Mouse (Mus musculus): ENCODE measurements at regions not wholly inside any gene's neighbourhood (a gene's known extent, or its start where the extent isn't known, plus 50 kb on each side); places are given as distances from the start of the nearest gene placed in this dataset.
A peak's percentile ranks its signal among the peaks of the same experiment; 100 is the strongest.

GRCm38 (mm10) chr13:107540784-107541634 lies 503.2 kb upstream of the Smim15 start:
- no peak for DNase-seq (ENCODE audit: extremely low read depth, low read depth)

DNA sequence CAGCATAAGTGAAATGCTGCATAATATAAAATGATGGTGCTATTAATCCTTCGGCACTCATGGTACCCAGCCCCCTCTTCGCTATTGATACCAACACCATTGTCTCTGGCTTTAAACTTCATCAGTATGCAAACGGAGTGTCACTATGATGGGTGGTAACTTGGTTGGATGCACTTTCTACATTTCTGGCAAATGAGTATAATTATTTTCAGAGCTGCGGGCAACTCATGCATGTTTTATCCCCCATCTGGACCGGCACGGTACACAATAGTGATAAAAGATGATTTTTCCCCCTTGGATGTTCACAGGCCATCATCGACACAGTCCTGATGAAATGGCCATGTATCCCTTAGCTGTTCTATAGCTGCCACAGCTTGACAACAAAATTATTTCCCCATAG lies 503.9 kb upstream of the Smim15 start:
- DNase-seq (ENCODE audit: extremely low read depth, low read depth), result no peak

DNA sequence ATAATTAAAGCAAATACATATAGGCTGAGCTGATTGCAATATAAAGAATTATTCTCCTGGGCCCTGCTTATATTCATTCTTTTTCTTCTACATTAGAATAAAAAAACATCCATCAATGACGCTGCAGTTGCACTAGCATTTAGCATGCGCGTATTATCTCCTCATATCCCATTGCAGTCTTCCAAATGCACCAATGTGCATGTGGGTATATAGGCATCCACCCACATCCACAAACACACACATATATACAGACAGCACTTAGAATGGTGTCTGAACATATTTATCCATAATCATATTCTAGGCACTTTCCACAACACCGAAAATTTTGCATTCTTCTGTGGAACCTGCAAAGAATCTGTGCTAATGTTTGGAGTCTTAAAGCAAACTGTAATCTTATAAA lies 504.4 kb upstream of the Smim15 start:
- DNase-seq (ENCODE audit: extremely low read depth, low read depth), result no peak

GRCm38 (mm10) chr13:107539326-107539725 lies 504.9 kb upstream of the Smim15 start:
- no peak for DNase-seq (ENCODE audit: extremely low read depth, low read depth)

- no peak for DNase-seq (ENCODE audit: extremely low read depth, low read depth)
Observed at GRCm38 (mm10) chr13:107535213-107535612, 509.0 kb upstream of the Smim15 start.

DNA sequence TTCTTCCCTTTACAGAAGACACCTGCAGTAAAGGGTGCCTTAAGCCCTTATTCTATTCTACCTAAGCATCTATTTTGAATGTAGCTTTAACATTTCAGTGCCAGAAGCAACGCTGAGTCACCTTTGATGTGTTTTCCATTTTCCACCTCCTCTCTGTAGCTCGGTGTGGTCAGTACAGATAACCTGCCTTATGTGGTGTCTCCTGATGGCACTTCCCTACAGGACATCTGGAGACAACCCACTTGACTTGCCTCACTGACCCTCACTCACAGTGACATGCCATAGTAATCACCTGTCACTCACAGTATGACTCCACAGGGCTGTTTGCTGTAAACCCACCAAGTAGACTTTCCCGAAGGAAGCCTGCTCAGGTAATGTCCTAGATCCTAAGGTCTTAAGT lies 510.9 kb upstream of the Smim15 start:
- no peak for DNase-seq (ENCODE audit: extremely low read depth, low read depth)

GRCm38 (mm10) chr13:107531528-107531927 lies 509.6 kb upstream of the Kif2a start:
- DNase-seq (ENCODE audit: extremely low read depth, low read depth), result no peak

- no peak for DNase-seq (ENCODE audit: extremely low read depth, low read depth)
Observed at GRCm38 (mm10) chr13:107531026-107531425, 509.1 kb upstream of the Kif2a start.

DNA sequence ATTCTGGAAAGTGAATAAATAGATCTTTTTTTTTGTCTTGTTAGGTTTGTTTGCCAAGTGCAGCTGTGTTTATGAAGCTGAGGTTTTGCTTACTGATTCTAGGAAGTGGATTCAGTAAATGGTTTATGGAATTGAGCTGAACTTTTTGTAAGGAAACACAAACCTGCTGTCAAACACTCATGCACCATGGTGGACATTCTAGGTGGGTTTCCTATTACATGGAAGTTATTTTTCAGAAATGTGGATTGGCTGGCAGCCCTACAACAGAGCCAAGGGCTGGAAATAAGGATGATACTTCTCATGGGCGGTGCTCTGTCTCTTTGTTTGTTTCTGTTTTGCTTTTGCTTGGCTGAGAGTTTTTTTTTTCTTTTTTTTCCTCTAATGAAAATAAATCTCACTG lies 508.5 kb upstream of the Kif2a start:
- DNase-seq (ENCODE audit: extremely low read depth, low read depth), result no peak

GRCm38 (mm10) chr13:107528724-107529456 lies 507.0 kb upstream of the Kif2a start:
- DNase-seq (ENCODE audit: extremely low read depth, low read depth), result no peak

DNA sequence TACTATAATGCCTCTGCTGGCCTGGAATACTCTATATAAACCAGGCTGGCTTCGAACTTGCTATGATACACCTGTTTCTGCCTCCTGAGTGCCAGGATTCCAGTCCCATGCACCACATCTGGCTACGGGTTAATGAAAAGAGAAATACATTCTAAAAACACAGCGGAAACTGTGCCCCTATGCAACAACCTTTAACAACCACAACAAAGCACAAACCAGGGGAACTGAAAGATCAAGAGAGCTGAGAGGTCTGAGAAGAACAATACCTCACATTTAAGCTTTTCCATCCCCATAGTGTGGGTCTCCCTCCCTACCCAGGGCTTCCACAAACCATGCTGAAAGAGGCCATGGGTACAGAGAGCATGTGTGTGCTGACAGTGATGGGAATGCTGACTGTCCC lies 501.0 kb upstream of the Kif2a start:
- DNase-seq (ENCODE audit: extremely low read depth, low read depth), result no peak

GRCm38 (mm10) chr13:107514236-107514635 lies 492.3 kb upstream of the Kif2a start:
- no peak for DNase-seq (ENCODE audit: extremely low read depth, low read depth)

GRCm38 (mm10) chr13:107513274-107514146 lies 491.6 kb upstream of the Kif2a start:
- DNase-seq (ENCODE audit: extremely low read depth, low read depth), result no peak

DNA sequence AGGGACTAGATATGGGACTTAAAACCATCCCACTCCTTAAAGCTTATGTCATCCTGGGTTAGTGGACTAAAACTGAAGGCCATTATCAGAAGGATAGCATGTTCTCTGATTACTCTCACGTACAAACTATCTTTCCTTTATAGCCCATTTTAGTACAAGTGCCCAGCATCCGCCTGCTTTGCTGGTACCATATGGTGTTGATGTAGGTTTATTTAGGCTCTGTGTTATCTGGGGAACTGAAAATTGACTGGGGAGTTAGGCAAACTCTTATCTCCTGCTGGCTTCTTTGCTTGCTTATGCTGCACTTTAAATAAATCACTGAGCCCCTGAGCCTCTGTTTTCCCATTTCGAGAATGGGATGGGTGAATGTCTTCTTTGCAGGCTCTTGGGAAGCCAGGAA lies 485.4 kb upstream of the Kif2a start:
- DNase-seq (ENCODE audit: extremely low read depth, low read depth), result no peak

- DNase-seq (ENCODE audit: extremely low read depth, low read depth), result no peak
Observed at GRCm38 (mm10) chr13:107506832-107507231, 484.9 kb upstream of the Kif2a start.

- no peak for DNase-seq (ENCODE audit: extremely low read depth, low read depth)
Observed at GRCm38 (mm10) chr13:107505318-107505717, 483.4 kb upstream of the Kif2a start.

- DNase-seq (ENCODE audit: extremely low read depth, low read depth), result peak; percentile 40
Observed at GRCm38 (mm10) chr13:107502261-107502660, 480.3 kb upstream of the Kif2a start.

DNA sequence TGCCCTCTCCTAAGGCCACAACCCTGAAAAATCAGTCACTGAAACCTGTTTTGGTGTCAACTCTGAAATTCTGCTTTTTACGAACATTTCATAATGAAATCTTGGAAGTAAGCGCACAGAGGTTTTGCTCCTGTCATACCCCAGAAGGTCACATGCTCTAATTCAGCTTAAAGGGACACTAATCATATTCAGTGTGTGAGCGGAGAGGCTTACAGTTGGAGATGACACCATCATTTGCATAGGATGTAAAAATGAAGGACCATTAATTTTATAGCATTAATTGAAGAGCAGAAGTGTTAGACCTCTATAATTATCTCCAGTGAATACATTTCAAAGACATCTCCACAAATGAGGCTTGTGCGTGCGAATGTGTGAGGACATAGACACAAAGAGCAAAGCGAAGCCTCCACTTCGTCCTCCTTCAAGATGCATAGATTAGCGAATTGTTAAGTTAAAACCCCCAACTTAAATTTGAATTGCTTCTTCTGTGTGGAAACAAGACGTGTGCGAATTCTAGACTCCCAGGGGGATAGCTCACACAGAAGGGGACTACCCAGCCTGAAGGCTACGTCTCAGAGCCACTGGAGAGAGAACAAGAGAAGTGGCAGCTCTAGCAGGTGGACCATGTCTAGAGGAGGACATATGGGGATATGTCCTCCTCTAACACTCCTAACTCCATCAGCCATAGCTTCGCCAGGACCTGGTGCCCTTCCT lies 479.0 kb upstream of the Kif2a start:
- DNase-seq (ENCODE audit: extremely low read depth, low read depth), result no peak

DNA sequence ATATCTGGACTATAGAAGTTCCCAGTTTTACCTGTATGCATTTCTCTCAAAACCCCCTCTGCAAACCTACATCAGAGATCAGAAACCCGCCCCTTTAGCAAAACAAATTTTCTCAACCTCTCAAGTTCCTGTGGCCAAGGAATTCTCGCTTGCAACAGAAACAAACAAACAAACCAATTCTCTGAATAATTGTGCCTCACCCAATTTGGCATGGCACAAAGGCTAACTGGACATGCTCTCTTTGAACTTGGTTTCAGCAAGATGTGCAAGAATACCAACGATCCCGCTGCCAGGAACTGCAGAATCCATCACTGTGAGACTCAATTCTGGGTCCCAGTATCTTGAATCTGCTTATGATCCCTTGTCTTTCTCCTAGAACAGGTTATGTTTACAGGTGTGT lies 477.4 kb upstream of the Kif2a start:
- DNase-seq (ENCODE audit: extremely low read depth, low read depth), result no peak

DNA sequence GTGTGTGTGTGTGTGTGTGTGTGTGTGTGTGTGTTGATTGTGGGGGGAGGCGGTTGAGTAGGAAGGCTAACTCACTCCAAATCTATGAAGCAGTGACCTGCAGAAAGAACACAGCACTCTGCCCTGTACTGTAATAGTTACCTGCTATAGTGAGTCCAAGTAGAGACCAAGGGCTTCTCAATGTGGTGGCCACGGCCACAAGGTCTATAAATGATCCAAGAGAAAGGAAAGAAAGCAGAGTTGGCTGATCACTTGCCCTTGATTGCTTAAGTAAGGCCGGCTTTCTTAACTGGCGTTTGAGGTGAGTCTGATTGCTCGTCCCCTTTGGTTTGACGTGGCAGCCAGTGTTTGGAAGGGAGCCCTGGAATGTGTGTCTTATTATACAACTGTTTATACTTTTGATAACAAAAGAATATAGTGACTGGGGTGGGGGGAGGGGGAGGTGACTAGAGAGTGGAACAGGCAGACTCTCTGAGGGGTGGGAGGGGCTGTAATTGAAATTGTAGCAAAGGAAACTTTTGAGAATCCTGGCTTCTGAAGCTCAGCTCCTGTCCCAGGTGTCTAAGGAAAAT lies 473.3 kb upstream of the Kif2a start:
- DNase-seq (ENCODE audit: extremely low read depth, low read depth), result no peak

DNA sequence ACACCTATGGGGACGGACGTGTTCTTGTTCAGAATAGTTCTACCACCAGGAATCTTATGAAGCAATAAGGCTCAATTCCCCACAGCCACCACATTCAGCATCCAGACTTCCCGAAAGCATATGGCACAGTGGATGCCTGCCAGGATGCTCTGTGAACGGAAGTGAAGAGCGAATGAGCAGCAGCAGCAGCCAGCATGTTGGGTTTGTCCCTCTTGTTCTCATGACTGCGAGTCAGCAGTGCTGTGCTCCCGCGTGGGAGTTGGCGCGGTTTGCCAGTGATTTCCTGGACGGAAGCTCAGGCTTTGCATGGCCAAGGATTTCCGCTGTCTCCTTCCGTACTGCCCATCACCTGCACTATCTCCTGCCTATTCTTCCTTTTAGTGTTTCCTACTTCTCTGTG lies 471.8 kb upstream of the Kif2a start:
- DNase-seq (ENCODE audit: extremely low read depth, low read depth), result no peak

All from MEL-GATA-1-ER (cell line).